Mouse (Mus musculus) brain, embryonic 14.5 days (tissue): ENCODE results near the gene Myo5c. TPM values are rescaled to one million over a fixed set of nuclear protein-coding genes. Genes with fewer than 3 reads are reported as not detected.
"Not testable (repeated sequence)": the region's sequence is repeated elsewhere in the genome, so short reads cannot be mapped to it uniquely, and the experiment has no call there.

ENCODE experiments used
- DNase-seq: peaks from one replicate; pipeline ENCODE4 v3.0.0-alpha.2; 2011; ENCODE audit warnings: low read depth
- CTCF ChIP-seq: fragments of 200-500 bp; IDR thresholded peaks from 2 replicates; pipeline ENCODE4 v1.5.1; 2012; ENCODE audit warnings: inconsistent platforms, mild to moderate bottlenecking, moderate library complexity, borderline replicate concordance; ENCODE audit not compliant: insufficient read depth, insufficient read length; ENCODE audit errors: extremely low read depth
- POLR2A ChIP-seq: fragments of 200-500 bp; IDR thresholded peaks from 2 replicates; pipeline ENCODE4 v1.6.1; 2012; ENCODE audit warnings: mild to moderate bottlenecking, inconsistent platforms, borderline replicate concordance; ENCODE audit not compliant: poor library complexity, insufficient read depth, insufficient read length, severe bottlenecking; ENCODE audit errors: extremely low read depth
- polyA plus RNA-seq: library from polyadenylated mRNA; depleted of rRNA; stranded (reverse); fragments of >200 nt; gene quantifications from 2 replicates; pipeline ENCODE4 v1.2.3, GENCODE M21; 2012

Gene Myo5c
- polyA plus RNA-seq, 1 experiment = 0.64 TPM

DNA sequence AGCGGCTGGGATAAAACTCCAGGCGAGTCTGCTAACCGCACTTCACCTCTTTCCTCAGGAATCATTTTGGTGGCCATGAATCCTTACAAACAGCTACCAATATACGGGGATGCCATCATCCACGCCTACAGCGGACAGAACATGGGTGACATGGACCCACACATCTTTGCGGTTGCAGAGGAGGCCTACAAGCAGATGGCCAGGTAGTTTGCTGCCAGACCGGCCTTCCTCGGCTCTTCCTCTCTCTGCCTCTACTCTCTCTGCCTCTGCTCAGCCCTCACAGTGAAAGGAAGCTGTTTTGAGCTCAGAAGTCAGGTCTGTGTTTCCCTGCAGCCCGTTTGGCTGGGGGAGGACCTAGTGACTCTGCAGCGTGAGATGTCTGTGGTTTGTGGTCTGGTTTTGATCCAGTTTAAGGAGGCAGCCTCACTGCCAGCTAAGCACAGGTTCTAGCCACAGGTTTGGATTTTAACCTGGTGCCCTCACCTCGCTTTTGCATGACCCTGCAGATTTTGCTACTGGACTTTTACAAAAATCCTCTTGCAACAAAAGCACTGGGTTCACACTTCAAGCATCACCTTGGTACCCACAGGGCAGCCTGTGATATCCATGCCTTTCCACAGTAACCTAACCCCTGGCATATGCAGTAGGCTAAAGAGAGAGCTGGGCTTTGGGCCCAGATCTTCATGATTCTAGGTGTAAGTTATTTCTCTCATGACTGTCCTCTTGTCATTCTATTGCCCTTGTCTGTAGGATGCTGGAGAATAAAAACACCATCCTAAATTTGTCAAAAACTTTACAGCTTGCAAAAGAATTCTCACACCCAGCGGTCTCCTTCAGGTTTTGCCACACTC, 14.5 kb downstream of the Myo5c start:
- TF ChIP-seq POLR2A = no peak
- TF ChIP-seq CTCF = no peak
- DNase-seq = no peak

- TF ChIP-seq CTCF (no peak), POLR2A (no peak)
- DNase-seq = no peak
These were observed 16.1 kb downstream of the Myo5c start for GRCm38 (mm10) chr9:75247870-75248269.

DNA sequence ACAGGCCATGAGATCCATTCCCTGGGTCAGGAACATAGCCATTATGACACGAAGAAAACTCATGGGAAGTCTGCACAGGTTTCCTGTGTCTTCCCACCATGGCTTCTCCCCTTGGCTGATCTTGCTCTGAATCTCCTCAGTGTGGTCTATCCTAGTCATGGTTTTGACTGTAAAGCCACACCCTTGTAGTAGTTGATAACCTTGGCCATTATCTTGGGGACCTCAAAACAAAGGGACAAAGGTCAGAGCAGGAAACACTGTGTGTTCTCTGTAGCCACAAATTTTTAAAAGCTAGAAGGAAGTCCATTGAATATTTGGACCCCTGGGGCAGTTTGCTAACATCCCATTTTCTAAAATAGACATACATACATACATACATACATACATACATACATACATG, 16.5 kb downstream of the Myo5c start:
- no peak for DNase-seq
- no peak for TF ChIP-seq CTCF

- DNase-seq = no peak
- TF ChIP-seq CTCF (no peak), POLR2A (no peak)
These were observed 17.1 kb downstream of the Myo5c start for GRCm38 (mm10) chr9:75248874-75249273.

DNA sequence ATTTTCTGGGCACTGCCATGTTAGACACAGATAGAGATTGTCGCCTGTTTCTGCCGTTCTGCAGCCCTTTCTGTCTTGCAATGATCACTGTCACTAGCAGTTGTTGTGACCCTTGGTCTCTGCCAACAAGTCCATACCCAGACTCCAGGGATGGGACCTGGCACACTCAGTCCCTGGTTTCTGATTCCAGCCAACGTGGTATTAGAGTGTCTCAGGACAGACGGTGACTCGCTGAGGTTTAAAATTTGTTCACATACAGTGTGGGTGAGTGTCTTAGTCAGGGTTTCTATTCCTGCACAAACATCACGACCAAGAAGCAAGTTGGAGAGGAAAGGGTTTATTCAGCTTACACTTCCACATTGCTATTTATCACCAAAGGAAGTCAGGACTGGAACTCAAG, 21.3 kb downstream of the Myo5c start:
- DNase-seq = not testable (repeated sequence)

GRCm38 (mm10) chr9:75253766-75254165, 21.9 kb downstream of the Myo5c start:
- TF ChIP-seq CTCF (no peak), POLR2A (no peak)
- no peak for DNase-seq

DNA sequence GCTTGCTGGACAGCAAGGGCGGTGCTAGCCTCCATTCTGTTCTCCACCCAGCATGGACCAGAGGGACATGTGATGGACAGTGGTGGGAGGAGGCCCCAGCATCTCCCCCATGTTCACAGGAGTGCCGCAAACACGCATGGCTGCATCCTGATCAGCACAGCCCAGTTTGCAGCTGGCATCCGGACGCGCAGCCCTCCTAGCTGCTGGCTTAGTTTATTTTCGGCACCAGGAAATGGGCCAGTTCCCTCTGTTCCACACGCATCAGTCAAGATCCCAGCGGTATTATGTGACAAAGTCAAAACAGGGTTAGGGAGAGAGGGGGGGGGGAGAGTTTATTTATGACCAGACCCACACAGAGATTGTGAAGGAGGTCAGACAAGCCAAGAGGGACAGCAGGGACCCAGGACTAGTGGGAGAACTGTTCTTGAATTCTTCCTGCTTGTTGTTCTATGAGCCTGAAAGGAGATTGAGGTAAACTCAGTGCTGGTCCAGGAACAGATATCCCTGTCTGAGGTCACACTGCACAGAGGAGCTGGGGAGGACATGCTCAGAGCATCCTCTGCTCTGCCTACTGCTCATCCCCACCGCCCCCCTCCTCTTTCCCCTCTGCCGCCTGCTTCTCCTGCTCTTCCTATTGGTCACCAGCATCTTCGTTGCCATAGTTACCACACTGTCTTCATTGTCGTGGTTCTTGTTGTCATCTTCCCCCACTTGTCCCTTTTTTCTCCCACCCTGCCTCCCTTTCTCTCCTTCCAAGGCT, 22.6 kb downstream of the Myo5c start:
- TF ChIP-seq POLR2A (no peak), CTCF (no peak)
- peak; percentile 95 for DNase-seq

DNA sequence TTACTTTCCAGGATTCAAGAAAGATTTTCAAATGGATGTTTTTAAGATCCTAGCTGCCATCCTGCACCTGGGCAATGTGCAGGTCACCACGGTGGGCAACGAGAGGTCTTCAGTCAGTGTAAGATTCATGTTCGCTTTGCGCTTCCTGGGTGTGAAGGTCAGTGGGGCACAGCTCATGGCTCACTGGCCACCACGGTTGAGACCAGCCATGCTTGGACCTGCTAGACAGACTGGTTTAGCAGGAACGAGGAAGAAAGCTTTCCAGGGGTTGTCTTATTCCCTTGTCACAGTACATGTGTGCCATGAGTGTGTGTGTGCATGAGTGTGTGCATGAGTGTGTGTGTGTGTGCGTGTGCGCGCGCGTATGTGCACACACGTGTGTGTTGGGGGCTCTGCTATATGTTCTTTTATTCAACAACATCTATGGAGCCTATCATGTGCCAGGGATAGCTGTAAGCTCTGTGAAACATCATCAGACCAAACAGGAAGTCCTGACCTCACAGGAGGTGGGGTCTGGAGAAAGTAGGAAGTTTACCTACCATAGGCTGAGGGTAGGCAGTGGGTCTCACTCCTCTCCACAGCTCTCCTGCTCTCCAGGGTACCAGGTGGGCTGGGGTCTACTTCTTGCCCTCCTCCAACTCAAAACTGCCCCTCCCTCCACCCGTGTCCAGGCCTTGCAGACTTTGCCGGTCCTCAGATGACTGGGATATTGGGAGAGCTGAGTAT, 24.2 kb downstream of the Myo5c start:
- no peak for DNase-seq
- TF ChIP-seq POLR2A = no peak
- TF ChIP-seq CTCF = no peak

DNA sequence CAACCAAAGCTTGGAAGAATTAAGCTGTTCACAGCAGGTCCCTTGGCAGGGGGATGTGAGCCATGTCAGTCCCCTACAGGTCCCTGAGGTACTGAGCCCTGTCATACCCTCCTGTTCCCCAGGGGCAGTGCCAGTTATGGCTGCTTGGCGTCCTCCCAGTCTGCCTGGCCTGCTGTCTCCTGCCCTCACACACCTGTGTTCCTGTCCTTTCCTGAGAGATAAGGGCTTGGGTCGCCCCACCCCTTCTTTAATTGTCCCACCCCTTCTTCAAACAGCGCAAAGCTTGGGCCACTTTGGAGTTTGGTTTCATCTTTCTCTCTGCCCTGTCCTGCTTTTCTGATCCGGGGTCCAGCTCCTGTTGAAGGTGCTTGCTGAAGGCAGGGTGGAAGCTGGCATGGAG, 27.0 kb downstream of the Myo5c start:
- TF ChIP-seq CTCF (no peak), POLR2A (no peak)
- DNase-seq = no peak

GRCm38 (mm10) chr9:75259656-75260055, 27.8 kb downstream of the Myo5c start:
- DNase-seq = no peak

DNA sequence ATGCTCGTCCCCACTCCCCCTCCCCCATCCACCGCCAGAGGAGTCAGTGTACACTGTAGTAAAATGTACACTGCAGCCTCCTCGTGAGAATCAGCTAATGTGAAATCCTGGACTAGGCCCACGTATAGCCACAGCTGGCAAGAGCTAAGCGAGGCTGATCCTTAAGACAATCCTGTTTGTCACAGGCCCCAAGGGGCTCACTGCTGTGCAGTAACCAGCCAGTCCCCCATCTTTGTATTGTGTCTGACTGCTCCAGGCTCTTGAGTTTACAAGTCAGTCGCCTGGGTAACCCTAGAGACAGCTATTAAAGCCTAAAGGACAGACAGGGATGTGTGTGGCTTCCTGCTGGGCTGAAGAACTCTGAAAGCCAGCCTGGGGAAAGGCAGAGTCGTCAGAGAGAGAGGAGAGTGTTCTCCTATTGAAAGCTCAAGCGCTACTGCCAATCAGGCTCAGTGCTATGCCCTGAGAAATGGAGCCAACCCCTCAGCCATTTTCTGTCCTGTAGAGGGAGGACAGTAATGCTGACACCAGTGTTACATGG, 29.6 kb downstream of the Myo5c start:
- DNase-seq = peak; percentile 88
- TF ChIP-seq POLR2A = no peak
- no peak for TF ChIP-seq CTCF

More at GRCm38 (mm10) chr9:75259656-75260055, 27.8 kb downstream of the Myo5c start:
- TF ChIP-seq POLR2A (no peak), CTCF (peak; percentile 47; the same call in 1 of the 2 replicates)
